ENCODE assay signal across 10 mouse cellular contexts in the genomic region with DNA sequence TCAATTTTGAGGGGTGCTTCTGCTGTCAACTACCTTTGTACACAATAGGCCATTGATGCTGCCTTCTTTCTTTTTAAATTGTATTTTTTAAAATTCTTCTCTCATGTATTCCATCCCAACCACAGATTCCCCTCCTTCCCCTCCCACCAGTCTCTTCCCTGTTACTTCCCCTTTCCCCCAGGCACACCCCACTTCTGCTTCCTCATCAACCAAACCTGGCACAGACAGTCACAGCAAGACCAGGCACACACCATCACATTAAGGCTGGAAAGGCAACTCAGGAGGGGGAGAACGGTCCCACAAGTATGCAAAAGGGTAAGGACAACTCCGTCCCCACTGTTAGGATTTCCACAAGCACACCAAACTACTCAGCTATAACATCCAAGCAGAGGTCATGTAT.
"Had no signal": no experiment of that assay in that cellular context is flagged by ENCODE, and none has a peak within 500 bp of the region (broad histone marks: within the 10 kb centered on the region; RNA-seq: fewer than 3 reads in every experiment).

No protein-coding gene starts in this region.

- ATAC-seq: intestine, embryonic 16.5 days; liver, postnatal 0 days; midbrain, embryonic 13.5 days had no signal

- DNase-seq: kidney, adult 2 months; kidney, postnatal 25 days; layer of hippocampus, adult 9-11 months; layer of hippocampus, postnatal 36 days; liver; liver, embryonic 13.5 days; liver, postnatal 0 days; thymus, postnatal 4 days had no signal
